Mouse (Mus musculus) c-Kit-positive CD71-positive TER-119-negative erythroid progenitor cells, embryonic 14.5 days (primary cell): ENCODE data around the gene Entpd1.
A peak's percentile ranks its signal among the peaks of the same experiment; 100 is the strongest.

Experiments
- DNase-seq: peaks from one replicate; pipeline ENCODE4 v3.0.0-alpha.2; 2013; ENCODE audit warnings: low read depth

Gene Entpd1

GRCm38 (mm10) chr19:40628950-40629349 lies 16.8 kb downstream of the Entpd1 start:
- no peak for DNase-seq

DNA sequence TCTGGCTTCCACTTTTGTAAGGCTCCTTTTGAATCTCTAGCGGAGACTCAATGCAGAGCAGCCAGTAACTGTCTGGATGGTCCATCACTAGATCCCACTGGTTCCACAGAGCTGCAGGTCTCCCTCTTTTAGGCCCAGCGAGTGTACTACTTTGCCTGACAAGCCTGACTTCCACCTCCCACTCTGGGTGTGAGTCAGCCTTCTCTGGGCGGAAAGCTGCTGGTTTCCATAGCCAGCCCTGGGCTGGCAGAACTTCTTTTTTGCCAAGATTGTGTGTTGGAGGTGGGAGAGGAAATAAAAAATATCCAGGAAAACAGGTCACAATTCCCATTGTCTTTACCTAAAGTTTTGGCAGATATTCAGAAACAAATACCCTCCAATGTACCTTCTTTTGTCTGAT lies 17.9 kb downstream of the Entpd1 start:
- DNase-seq: no peak

- DNase-seq: no peak
Measured at GRCm38 (mm10) chr19:40630606-40631005, 18.4 kb downstream of the Entpd1 start.

- no peak for DNase-seq
Measured at GRCm38 (mm10) chr19:40632193-40632592, 20.0 kb downstream of the Entpd1 start.

- DNase-seq: no peak
Measured at GRCm38 (mm10) chr19:40632668-40633067, 20.5 kb downstream of the Entpd1 start.

DNA sequence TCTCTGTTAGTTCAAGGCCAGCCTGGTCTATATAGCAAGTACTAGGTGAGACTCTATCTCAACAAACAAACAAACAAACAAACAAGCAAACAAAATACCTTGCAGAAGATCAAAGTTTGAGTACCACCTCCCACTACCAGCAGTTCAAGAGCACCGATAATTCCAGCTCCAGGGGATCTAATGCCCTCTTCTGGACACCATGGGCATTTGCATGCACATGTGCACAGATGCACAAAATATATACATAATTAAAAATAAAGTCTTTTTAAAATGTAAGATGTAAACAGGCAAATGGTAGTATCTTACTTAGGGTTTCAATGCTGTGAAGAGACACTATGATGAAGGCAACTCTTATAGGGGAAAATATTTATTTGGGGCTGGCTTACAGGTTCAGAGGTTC lies 21.0 kb downstream of the Entpd1 start:
- no peak for DNase-seq

- peak; percentile 16 for DNase-seq
Measured at GRCm38 (mm10) chr19:40637091-40637490, 24.9 kb downstream of the Entpd1 start.

DNA sequence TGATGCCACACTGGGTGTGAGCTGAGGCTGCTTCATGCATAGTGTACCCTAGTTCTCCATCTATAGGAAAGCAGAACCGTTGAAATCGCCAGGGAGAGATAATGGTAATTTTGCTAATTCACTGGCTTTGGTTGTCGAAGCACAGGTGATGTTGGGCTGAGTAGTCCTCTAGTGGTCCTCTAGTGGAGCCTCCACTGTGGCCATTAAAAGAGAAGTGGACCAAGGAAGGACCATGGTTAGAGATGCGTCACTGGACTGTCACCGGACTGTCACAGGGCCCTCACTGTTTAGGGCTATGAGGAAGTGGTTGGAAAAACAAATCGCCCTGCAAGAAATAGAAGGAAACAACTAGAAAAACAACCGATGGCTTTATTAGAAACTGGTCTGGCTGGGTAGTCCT lies 25.4 kb downstream of the Entpd1 start:
- DNase-seq: no peak

GRCm38 (mm10) chr19:40638582-40638981 lies 26.4 kb downstream of the Entpd1 start:
- no peak for DNase-seq

- no peak for DNase-seq
Measured at GRCm38 (mm10) chr19:40639729-40640304, 27.7 kb downstream of the Entpd1 start.

DNA sequence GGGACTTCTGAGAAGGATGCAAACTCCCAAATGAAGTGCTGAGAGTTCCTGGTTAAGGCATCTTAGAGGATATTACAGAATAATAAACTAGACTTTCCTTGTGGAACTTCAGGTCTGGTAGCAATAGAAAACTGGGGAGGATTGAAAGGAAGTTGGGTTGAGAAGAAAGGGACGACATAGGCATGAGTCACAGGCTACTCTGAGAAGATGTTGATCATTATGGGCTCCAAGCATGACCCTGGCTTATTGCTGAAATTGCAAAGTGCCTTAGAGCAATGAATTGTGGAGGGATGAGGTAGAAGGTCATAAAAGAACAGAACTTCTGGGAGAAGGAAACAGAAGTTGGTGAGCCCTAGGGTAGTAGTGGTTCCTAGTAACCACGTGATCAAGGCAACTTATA lies 28.6 kb downstream of the Entpd1 start:
- no peak for DNase-seq

- no peak for DNase-seq
Measured at GRCm38 (mm10) chr19:40643846-40644245, 31.7 kb downstream of the Entpd1 start.

DNA sequence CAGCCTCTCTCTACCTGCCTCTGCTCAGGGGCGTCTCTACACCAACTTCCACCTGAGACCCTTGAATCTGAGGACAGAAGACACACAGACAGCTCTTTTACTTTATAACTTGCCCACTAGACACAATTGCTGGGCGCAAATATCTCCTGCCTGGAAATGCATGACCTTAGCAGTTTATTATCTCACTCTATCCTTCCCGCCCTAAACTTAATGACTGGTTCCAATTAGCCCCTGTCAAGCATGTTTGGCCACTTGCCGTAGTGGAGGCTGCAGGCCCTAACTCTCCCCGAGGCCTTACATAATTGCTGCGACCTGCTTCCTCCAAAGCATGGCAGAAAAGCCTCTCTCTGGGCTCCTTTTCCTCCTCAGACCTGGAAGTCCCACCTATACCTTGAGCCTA lies 34.2 kb downstream of the Entpd1 start:
- no peak for DNase-seq

DNA sequence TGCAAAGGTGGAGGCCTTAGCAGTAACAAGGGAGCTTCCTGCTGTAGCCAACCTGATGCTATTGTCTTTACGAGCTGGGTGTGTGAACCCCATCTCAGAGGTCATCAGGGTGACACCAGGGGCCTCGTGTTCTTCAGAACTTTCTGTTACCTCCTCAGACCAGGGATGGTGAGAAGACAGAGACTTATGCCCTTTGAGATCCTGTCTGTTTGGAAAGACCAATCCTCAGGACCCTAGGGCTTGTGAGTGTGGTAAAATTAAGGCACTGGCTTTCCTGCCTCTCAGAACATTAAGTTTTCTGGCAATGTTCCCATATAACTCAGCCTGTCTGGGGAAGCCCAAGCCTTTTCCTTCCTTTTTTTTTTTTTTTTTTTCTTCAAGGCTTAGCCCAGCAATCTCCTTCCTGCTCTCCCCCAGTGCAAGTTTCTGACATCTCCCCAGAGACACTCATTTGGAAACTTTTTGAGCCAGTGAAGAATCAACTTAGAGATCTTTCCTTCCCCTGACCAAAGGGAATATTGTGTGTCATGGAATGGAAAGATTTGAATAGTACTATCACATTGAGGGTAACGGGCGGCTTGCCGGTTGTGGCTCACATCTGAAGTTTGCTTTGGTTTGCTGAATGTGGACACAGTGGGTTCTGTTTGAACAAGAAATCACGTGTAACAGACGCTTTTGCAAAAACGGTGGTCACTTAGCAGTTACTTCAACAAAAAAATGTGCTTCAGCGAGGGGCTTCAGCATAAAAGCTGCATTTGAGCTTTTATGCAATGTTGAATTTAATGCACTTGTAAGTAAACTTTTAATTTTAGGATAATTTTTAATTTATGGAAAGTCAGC lies 35.4 kb downstream of the Entpd1 start:
- no peak for DNase-seq

DNA sequence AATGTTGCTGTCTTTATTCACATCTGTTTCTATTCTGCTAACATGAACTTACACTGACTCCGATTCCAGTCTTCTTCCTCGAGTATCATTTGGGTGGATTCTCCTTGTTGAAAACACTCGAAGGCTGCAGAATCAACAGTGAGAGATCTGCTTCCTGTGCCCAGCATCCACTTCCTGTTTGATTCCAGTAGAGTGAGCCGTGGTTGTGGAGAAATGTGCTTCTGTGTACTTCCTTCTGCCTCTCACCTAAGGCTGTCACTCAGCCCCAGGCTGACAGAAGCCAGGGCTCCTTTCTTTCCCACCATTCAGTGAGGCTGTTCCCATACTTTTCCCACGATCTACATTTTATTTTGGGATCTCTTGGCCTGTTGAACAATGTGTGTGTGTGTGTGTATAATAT lies 37.9 kb downstream of the Entpd1 start:
- no peak for DNase-seq

GRCm38 (mm10) chr19:40656207-40656606 lies 44.0 kb downstream of the Entpd1 start:
- DNase-seq: no peak

DNA sequence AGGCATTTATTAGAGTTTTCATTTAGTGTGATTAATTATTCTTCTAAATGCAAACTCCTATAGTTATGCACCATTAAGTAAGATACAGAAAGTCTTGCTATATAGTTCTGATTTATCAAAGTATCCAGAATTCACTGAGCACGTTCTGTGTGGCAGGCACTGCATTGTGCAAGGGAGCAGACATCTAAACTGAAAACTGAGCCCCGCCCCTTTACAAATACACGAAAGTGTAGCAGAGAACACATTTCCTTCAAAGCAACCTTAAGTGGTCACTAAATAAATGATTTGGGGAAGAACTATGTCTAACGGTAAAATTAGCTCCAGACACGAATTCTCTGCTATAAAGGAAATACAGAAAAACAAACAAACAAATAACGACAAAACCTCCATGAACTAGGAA lies 46.1 kb downstream of the Entpd1 start:
- DNase-seq: no peak

- no peak for DNase-seq
Measured at GRCm38 (mm10) chr19:40658935-40659334, 46.8 kb downstream of the Entpd1 start.

DNA sequence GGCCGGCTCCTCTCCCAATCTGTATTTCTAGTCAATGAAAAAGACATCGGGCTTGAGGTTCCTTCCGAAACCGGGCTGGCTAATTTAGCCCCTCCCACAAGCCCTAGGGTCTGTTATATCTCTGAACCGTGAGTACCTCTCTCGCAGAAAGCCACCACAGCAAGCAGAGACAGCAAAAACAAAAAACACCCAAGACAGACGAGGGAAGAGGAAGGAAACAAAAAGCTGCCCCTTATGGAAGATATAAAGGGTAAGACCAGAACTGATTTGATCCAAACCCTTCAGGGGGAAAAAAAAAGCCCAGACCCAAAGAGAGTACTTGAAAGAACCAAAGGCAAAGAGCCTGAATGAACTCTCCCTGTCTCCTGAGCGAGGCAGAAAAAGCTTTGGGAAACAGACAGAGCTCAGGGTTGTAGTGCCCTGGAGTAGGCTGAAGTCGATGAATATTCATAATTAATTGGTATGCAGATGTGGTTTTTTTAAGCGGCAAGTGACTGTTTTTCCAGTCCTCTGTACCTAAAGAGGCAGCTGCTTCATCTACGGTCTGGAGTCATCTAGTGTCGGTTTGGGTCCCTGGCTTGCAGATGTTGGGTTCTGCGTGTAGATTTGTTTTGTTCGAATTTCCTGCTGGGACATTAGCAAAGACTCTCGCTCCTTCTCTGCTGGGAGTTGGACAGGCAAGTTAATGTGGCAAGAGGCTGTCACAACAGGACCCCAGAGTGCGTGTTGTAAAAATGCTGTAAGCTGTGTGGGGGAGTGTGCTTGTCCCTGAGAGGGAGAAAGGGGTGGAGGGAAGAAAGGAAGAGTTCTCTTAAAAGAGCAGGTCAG lies 47.7 kb downstream of the Entpd1 start:
- DNase-seq: no peak

- no peak for DNase-seq
Measured at GRCm38 (mm10) chr19:40660510-40660909, 48.3 kb downstream of the Entpd1 start.

DNA sequence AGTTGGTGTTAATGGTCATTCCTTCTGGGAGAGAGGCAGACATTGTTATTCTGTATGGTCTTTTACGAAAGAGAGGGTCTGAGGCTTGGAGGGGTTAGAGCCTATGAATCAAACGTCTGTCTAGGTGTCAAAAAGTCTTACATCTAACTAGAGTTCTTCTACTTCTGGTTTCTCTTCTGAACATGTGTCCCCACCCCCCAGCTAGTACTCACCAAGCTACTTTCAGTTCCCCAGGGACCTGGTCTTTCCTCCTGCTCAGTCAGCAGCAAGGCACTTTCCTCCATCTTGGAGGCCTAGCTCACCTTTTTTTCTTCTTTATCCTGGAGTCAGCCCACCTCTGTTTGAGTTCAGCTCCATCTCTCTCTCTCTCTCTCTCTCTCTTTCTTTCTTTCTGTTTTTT lies 48.9 kb downstream of the Entpd1 start:
- DNase-seq: no peak

- no peak for DNase-seq
Measured at GRCm38 (mm10) chr19:40661874-40662273, 49.7 kb downstream of the Entpd1 start.

GRCm38 (mm10) chr19:40662727-40663126 lies 50.6 kb downstream of the Entpd1 start:
- no peak for DNase-seq
